Mouse (Mus musculus) cerebellum, adult 8-10 months (tissue): ENCODE results near the gene Dnah10.

Source experiments
- DNase-seq: peaks from one replicate; pipeline ENCODE4 v3.0.0; 2022

Gene Dnah10

GRCm38 (mm10) chr5:124814797-124815196, 89.9 kb downstream of the Dnah10 start:
- peak; percentile 83 for DNase-seq

DNA sequence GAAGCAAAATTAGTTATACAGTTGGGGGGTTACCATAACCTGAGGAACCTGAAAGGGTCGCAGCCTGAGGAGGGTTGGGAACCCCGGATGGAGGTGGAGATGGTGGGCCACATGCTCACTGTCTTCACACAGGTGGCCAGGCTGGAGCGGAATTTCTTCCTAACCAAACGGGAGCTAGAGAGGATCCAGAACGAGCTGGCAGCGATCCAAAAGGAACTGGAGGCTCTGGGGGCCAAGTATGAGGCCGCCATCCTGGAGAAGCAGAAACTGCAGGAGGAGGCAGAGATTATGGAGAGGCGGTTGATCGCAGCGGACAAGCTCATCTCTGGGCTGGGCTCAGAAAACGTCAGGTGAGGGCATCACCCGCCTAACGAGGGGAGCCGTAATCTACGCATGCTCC, 92.2 kb downstream of the Dnah10 start:
- DNase-seq, result no peak

DNA sequence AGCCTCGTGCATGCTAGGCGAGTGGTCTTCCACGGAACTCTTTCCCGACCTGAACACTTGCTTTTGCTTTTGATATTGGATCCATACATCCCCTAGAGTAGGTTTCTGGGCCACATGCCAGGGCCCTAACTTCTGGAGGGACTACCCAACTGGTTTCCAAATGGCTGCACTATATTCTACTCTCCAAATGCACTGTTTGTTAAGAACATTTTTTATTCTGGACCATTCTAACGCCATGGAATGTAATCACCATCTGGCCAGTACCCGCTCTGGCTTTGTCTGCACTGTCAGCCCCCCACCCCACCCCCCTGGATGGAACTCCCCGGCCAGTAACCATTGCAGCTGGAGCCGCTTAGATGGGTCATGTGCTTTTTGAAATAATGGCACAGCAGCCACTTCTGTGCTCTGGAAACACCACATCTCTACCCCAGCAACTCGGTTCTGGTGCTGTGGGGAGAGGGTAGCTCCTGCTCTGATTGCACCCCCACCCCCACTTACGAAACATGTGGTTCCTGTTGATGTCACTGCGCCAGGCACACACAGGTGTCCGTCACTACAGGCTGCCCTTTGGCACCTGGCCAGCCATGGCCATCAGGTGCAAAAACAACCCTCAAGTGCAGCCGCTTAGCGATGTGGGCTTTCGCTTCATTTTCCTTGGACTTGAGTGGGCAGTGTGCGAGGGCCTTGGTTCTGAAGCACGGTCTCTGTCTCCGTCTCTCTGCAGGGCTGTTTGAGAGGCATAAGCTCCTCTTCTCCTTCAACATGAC, 97.4 kb downstream of the Dnah10 start:
- no peak for DNase-seq

DNA sequence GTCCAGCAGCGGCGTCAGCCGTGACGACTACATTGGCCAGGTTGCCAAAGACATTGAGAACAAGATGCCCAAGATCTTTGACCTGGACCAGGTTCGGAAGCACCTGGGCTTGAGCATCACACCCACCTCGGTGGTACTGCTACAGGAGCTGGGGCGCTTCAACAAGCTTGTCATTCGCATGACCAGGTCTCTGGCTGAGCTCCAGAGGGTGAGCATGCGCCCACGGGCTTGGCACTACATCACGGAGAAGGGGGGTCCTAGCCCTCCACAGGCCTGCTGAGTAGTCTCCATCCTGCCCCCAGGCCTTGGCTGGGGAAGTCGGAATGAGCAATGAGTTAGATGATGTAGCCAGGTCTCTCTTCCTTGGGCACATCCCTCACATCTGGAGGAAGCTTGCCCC, 105.4 kb downstream of the Dnah10 start:
- no peak for DNase-seq

DNA sequence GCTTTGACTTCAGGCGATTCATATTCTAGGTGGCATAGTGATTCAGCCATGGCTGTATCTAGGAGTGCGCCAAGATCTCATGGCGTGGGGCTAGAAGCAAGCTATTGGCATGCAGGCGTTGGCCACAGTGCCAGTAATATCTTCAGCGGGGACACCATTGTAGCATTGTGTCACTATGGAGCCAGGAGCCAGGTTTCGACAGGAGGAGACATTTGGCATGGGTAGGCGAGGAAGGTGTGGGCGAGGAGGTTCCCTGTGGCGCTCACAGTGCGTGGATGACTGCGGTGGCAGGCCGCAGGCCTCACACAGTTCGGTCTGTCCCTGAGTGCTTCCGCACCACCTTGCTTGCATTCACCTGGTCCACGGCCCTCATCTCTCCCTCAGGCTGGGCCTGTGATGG, 110.3 kb downstream of the Dnah10 start:
- DNase-seq, result peak; percentile 91

- peak; percentile 47 for DNase-seq
Measured at GRCm38 (mm10) chr5:124836075-124836474, 111.2 kb downstream of the Dnah10 start.

DNA sequence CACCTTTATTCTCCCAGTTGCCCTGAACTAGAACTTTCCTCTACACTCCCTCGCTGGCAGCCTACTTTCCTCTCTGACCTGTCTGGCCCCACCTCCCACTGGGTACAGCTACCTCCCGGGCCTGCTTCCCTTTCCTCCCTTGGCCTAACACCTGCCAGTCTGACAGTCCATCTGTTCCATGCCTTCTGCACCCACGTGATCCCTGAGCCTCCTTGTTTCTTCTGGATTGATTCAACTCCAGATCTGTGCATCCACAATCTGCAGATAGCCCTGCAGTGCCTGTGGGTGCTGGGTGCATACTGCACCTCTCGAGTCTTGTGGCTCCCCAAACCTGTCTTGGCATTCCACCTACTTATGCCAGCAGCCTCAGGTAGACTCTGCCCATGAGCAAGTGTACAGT, 111.7 kb downstream of the Dnah10 start:
- DNase-seq, result peak; percentile 91

GRCm38 (mm10) chr5:124840202-124840601, 115.3 kb downstream of the Dnah10 start:
- no peak for DNase-seq

DNA sequence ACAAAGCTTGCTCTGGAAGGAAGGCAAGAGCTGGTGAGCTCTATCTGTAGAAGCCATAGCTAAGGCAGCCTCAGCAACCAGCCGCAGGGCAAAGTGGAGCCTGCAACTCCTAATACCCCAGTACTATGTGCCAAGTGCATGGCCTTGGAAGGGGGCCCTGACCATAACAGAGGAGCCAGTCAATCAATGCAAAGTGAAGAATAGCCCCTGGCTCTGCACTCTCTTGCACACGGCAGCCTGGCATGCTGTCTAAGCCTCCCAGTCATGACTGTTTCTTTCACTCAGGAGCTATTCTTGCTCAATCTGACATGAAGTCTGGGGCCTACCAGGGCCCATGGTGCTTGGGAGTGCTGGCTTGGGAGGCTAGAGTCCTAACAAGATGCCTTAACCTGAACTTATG, 115.8 kb downstream of the Dnah10 start:
- no peak for DNase-seq

- no peak for DNase-seq
Measured at GRCm38 (mm10) chr5:124843386-124843785, 118.5 kb downstream of the Dnah10 start.

GRCm38 (mm10) chr5:124844929-124845328, 120.0 kb downstream of the Dnah10 start:
- no peak for DNase-seq

DNA sequence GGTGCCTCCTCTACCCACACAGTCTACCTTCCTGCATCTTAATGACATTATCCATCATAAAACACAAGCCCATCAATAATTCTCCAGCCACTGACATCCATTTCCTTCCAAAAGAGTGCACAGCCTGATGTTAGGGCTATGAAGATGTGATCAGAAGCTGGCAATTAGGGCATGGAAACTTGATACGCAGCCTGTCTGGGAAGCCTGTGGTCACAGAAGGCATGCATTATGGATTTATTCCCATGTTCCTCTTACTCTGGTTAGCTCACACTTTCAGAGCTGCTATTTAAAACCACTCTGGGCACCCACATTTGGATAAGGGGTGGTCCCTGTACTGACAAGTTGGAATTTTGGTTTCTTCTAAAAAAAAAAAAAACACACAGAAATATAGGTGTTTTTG, 122.1 kb downstream of the Dnah10 start:
- DNase-seq, result no peak

DNA sequence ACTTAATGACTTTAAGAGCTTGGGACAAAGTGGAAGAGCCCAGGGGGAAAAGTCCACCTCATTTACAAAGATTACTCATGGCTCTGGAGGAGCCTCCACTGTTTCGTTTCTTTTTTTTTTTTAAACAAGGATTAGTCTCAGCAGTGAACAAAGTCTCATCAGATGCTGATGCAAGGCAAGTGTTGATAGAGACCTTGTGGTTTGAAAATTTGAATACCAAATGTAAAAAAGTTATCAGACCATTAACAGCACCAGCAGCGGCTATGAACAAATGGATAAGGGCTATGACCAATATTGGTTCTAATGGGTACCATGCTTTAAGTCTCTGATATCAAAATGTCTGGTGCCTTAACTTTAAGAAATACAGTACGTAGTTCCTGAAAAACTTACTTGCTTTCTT, 124.1 kb downstream of the Dnah10 start:
- DNase-seq, result no peak

DNA sequence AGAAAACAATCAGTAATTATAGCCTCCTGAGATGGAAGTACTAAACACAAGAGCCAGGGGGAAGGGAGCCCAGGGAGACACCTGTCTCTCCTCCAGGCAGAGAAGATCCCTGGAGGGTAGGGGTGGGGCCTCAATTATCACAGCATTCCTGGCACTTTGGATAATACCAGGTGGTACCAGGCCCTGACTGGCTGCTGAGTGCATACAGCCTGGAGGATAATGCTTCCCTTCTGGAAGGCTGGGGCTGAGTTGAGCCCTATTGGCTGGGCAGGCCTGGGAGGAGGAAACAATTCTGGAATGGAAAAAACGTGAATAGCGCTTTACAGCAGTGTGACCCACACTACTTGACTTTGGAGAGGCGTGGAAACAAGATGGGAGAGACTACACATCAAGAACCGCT, 126.7 kb downstream of the Dnah10 start:
- DNase-seq, result no peak

- DNase-seq, result no peak
Measured at GRCm38 (mm10) chr5:124852294-124852693, 127.4 kb downstream of the Dnah10 start.

- peak; percentile 75 for DNase-seq
Measured at GRCm38 (mm10) chr5:124853079-124853478, 128.2 kb downstream of the Dnah10 start.

GRCm38 (mm10) chr5:124854202-124854601, 129.3 kb downstream of the Dnah10 start:
- no peak for DNase-seq

DNA sequence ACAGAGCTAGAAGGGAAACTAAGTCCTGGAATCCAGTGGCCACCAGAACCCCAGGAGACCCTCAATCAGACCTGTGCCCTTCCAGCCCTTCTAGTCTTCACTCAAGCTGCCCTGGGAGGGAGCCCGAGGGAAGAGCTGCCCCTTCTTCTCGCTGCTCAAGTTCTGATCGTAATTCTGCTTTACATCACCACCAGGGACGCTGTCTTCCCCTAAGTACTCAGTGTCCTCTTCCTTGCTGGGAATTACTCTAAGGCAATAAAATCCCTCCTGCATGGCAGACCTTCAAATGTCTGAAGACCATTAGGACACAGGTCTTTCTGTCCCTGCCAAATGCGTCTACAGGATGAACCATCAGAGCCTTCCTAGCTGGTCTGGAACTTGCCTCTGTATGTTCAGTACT, 135.1 kb downstream of the Dnah10 start:
- DNase-seq, result no peak

DNA sequence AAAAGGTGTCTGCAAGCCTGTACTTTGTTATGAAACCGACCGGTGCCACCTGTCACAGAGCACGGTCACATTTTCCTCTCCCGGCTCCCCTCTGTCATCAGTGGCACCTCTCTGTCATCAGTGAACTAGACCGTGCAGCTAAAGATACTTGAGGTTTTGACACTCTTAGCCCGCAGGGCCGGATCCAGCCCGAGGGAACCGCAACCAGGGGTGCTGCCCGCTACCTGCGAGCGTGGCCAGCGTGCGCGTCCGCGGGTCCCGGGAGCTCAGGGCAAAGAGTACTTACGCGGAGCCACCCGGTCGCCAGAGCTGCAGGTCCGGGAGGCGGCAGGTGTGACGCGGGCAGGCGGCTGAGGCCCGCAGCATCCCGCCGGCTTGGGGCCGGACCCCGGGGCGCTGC, 136.6 kb downstream of the Dnah10 start:
- DNase-seq, result peak; percentile 73

DNA sequence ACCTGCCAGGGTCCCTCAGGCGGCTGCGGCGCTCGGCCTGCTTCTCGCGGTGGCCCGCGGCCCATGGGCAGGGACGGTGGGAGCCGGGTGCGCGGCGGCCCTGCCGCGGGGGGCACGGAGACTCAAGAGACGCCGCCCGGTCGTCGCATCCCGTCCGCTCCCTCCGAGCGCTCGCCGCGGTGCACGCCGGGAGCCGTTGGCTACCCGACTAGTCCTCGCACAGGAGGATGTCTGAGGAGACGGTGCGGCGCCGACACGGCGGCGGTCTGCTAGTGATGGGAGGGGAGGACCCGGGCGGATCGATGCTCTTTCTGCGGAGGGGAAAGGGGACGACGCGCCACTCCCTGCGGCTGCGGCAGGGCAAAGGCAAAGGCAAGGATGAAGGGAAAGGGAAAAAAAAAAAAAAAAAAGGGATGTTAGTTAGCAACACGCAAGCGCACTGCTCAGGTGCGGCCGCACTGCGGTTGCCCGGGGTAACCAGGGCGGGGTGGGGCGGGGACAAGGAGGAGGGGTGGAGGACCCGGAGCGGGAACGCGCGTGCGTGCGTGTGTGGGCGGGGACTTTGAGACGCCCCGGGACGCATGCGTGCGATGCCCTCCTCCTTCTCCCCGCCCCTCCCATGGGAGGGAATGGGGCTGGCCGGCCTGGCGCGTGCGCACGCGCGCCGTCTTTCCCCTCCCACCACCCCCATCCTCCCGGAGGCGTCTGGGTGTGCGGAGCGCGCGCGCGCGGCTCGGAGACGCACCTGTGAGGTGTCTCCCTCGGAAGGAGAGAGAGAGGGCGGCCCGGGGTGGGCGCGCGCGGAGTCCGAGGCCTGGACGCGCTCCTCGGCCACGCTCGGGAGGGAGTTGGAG, 137.4 kb downstream of the Dnah10 start, which contains the start of the genes Ccdc92 and Zfp664:
Gene Ccdc92 (minus strand): TSS at position 412 of the 854 bp plus-strand sequence.
Gene Zfp664 (plus strand): TSS at position 679 of the 854 bp plus-strand sequence.
- peak; percentile 96 for DNase-seq

- peak; percentile 60 for DNase-seq
Measured at GRCm38 (mm10) chr5:124862871-124863741, 138.2 kb downstream of the Dnah10 start.

DNA sequence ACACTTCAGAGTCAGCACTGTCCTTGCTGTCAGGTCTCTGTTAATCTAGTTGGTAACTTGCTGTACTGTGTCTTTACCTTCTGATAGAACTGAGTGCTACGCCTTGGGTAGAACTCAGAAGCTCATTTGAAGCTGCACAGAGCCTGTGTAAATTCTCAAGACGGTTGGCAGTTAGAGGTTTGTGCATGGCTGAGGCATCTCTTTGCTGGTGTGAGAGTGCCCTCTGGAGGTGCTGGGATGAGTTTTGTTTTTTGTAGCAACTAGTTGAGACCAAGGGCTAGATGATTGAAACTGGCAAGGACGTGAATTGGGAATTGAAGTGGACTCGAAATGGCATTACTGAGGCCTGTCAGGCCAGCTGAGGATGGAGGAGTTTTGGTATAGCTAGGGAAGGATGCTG, 144.1 kb downstream of the Dnah10 start:
- DNase-seq, result peak; percentile 78

- no peak for DNase-seq
Measured at GRCm38 (mm10) chr5:124872033-124872432, 147.1 kb downstream of the Dnah10 start.
